26 mouse cellular contexts compared by ENCODE assay signal in genomic region chr7:92610830-92611229, GRCm38 (mm10).
"Had no signal": no experiment of that assay in that cellular context is flagged by ENCODE, and none has a peak within 500 bp of the region (broad histone marks: within the 10 kb centered on the region; RNA-seq: fewer than 3 reads in every experiment).

No protein-coding gene starts in this region.

- H3K4me1 ChIP-seq: heart, embryonic 13.5 days; heart, embryonic 15.5 days; kidney, embryonic 15.5 days; limb, embryonic 13.5 days; limb, embryonic 15.5 days; liver, embryonic 12.5 days had no signal

- H3K4me3 ChIP-seq: heart, adult 2 months; heart, embryonic 13.5 days; heart, embryonic 15.5 days; kidney, embryonic 15.5 days; limb, embryonic 13.5 days; limb, embryonic 15.5 days; liver, embryonic 12.5 days had no signal

- ATAC-seq: hindbrain, embryonic 16.5 days; intestine, embryonic 16.5 days; liver, embryonic 12.5 days had no signal

- DNase-seq: gastrocnemius, postnatal 14 days; gastrocnemius, postnatal 36 days; heart, adult 11 months; heart, adult 2 months; heart, postnatal 14 days; heart, postnatal 36 days; kidney, adult 11 months; kidney, adult 2 months; kidney, adult 9 months; kidney, postnatal 14 days; kidney, postnatal 36 days; layer of hippocampus, adult 9-11 months; layer of hippocampus, postnatal 36 days; left cerebral cortex, postnatal 4 days had no signal

- H3K9me3 ChIP-seq: heart, embryonic 13.5 days; heart, embryonic 15.5 days; kidney, embryonic 15.5 days; limb, embryonic 13.5 days; limb, embryonic 15.5 days; liver, embryonic 12.5 days had no signal

- H3K27ac ChIP-seq: heart, adult 2 months; heart, embryonic 13.5 days; heart, embryonic 15.5 days; hindbrain, embryonic 14.5 days; kidney, embryonic 15.5 days; kidney, postnatal 0 days; limb, embryonic 13.5 days; limb, embryonic 15.5 days; liver, embryonic 12.5 days; liver, embryonic 14.5 days had no signal

- H3K4me2 ChIP-seq: heart, embryonic 11.5 days; heart, embryonic 13.5 days; heart, embryonic 15.5 days; hindbrain, embryonic 14.5 days; kidney, embryonic 15.5 days; limb, embryonic 13.5 days; limb, embryonic 15.5 days; liver, embryonic 12.5 days had no signal

- H3K36me3 ChIP-seq: heart, embryonic 13.5 days; heart, embryonic 15.5 days; kidney, embryonic 15.5 days; liver, embryonic 12.5 days had no signal

- H3K27me3 ChIP-seq: heart, embryonic 13.5 days; heart, embryonic 15.5 days; kidney, embryonic 15.5 days; limb, embryonic 13.5 days; limb, embryonic 15.5 days; liver, embryonic 12.5 days had no signal

- H3K9ac ChIP-seq: heart, embryonic 13.5 days; heart, embryonic 15.5 days; hindbrain, embryonic 14.5 days; kidney, embryonic 15.5 days; limb, embryonic 13.5 days; limb, embryonic 15.5 days; liver, embryonic 12.5 days; liver, embryonic 14.5 days had no signal
